Mouse (Mus musculus): ENCODE measurements at regions not wholly inside any gene's neighbourhood (a gene's known extent, or its start where the extent isn't known, plus 50 kb on each side); places are given as distances from the start of the nearest gene placed in this dataset.

GRCm38 (mm10) chr1:105905785-105906426, 84.3 kb upstream of the Zcchc2 start:
- TF ChIP-seq CTCF (IDR thresholded peaks at IDR 0.05; ENCODE audit: extremely low read depth, insufficient read length, insufficient replicate concordance, low read depth, low read length) (no peak), POLR2A (IDR thresholded peaks at IDR 0.05; ENCODE audit: low read depth, low read length) (no peak)

Measured in small intestine, adult 2 months (tissue).